Mouse (Mus musculus) embryonic facial prominence, embryonic 14.5 days (tissue): ENCODE data around the gene Ccdc78. TPM values are rescaled to one million over a fixed set of nuclear protein-coding genes. Genes with fewer than 3 reads are reported as not detected.

Experiments used
- ATAC-seq: fragments of 200-750 bp; cut with Nextera tagmentation; 2 replicates; pipeline ENCODE4 v1.8.0; 2017; ENCODE audit warnings: low read depth, moderate number of reproducible peaks, moderate TSS enrichment
- DNase-seq: peaks from one replicate; pipeline ENCODE4 v3.0.0-alpha.2; 2015; ENCODE audit warnings: low spot score
- H3K27ac ChIP-seq: fragments of 300-500 bp; sonication (generic); replicated peaks from 2 replicates; pipeline ENCODE4 v1.5.1; 2014; ENCODE audit warnings: low read depth, mild to moderate bottlenecking, low read length, moderate library complexity
- H3K27me3 ChIP-seq: fragments of 300-500 bp; sonication (generic); replicated peaks from 2 replicates; pipeline ENCODE4 v1.6.1; 2014; ENCODE audit warnings: low read length; ENCODE audit not compliant: control insufficient read depth, insufficient read depth
- H3K36me3 ChIP-seq: fragments of 300-500 bp; sonication (generic); 2 replicates; pipeline ENCODE4 v1.6.1; 2014; ENCODE audit warnings: low read length, mixed read lengths; ENCODE audit not compliant: control insufficient read depth, insufficient read depth
- H3K4me1 ChIP-seq: fragments of 300-500 bp; sonication (generic); 2 replicates; pipeline ENCODE4 v1.6.1; 2014; ENCODE audit warnings: antibody characterized with exemption, low read length; ENCODE audit not compliant: control insufficient read depth, insufficient read depth
- H3K4me2 ChIP-seq: fragments of 300-500 bp; sonication (generic); 2 replicates; pipeline ENCODE4 v1.6.1; 2014; ENCODE audit warnings: low read depth, mild to moderate bottlenecking, low read length, moderate library complexity, mixed read lengths
- H3K4me3 ChIP-seq: fragments of 300-500 bp; sonication (generic); 2 replicates; pipeline ENCODE4 v1.5.1; 2014; ENCODE audit warnings: low read depth, mild to moderate bottlenecking, low read length
- H3K9ac ChIP-seq: fragments of 300-500 bp; sonication (generic); 2 replicates; pipeline ENCODE4 v1.6.1; 2014; ENCODE audit warnings: low read depth, mild to moderate bottlenecking, low read length, moderate library complexity, mixed read lengths
- H3K9me3 ChIP-seq: fragments of 300-500 bp; sonication (generic); 2 replicates; pipeline ENCODE4 v1.6.1; 2016; ENCODE audit warnings: low read length; ENCODE audit not compliant: control insufficient read depth
- WGBS: fragments of 180-500 bp; shearing (Covaris S2); extraction: QIAGEN DNeasy Blood & Tissue Kit; methylation state at CpG from one replicate; pipeline ENCODE4 v1.1.7; 2014; 5-methylcytosine and 5-hydroxymethylcytosine counted together
- microRNA-seq: library from miRNA; unstranded; fragments of <30 nt; microRNA quantifications from one replicate; pipeline ENCODE4, GENCODE M21; 2016; ENCODE audit warnings: borderline number of aligned reads
- polyA plus RNA-seq: library from polyadenylated mRNA; unstranded; fragments of >200 nt; fragmentation: Nextera tagmentation; extraction: Ambion mirVana; gene quantifications from 2 replicates; pipeline ENCODE4 v1.2.1, GENCODE M21; 2014

Ccdc78 gene
- polyA plus RNA-seq, 1 experiment from 2014 or later = 0.65 TPM

GRCm38 (mm10) chr17:25836397-25837075, 50.2 kb downstream of the Ccdc78 start:
- peaks cover 31% of the 10 kb centered on the region for H3K36me3 ChIP-seq
- no peaks in the 10 kb centered on the region for H3K9me3 ChIP-seq
- H3K27me3 ChIP-seq = no peaks in the 10 kb centered on the region
- WGBS = 26% methylated on average over 12 of the region's 23 CpGs
- peak overlapping the region; percentile 88 for H3K4me2 ChIP-seq
- H3K4me3 ChIP-seq = peak overlapping the region; percentile 44
- no peak for DNase-seq
- ATAC-seq = no peak
- peaks cover 26% of the 10 kb centered on the region for H3K4me1 ChIP-seq
- peak overlapping the region; percentile 67 for H3K9ac ChIP-seq
- H3K27ac ChIP-seq = peak overlapping the region; percentile 44

DNA sequence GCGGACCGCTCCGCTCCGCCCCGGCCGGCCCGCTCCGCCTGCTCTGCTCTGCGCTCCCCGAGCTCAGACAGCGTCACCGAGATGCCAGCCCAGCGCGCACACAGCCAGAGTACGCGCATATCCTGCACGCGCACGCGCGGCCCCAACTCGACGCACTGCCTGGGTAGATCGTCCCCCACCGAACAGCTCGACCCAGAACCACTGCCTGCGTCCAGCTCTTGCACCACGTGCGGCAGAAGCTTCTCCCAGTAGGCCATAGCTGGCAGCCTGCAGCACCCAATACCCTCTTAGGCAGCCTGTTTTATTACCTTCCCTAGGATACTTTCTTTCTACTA, 50.7 kb downstream of the Ccdc78 start, which contains the start of gene Rhbdl1:
Gene Rhbdl1 (minus strand): TSS at position 220 of the 335 bp plus-strand sequence.
- H3K9ac ChIP-seq = peak within 1 kb of the TSS; percentile 67
- H3K9me3 ChIP-seq = no peaks in the 10 kb centered on the region
- H3K36me3 ChIP-seq = peaks cover 34% of the 10 kb centered on the region
- peaks cover 21% of the 10 kb centered on the region for H3K4me1 ChIP-seq
- peak; percentile 73 for DNase-seq
- peak within 1 kb of the TSS; percentile 88 for H3K4me2 ChIP-seq
- peak within 1 kb of the TSS; percentile 44 for H3K4me3 ChIP-seq
- peak; percentile 20; the same call in 1 of the 2 replicates for ATAC-seq
- H3K27ac ChIP-seq = peak within 1 kb of the TSS; percentile 44
- WGBS = under 1% methylated on average over 19 of the region's 29 CpGs
- no peaks in the 10 kb centered on the region for H3K27me3 ChIP-seq

- H3K4me3 ChIP-seq = peak overlapping the region; percentile 44; the same call in 1 of the 2 replicates
- DNase-seq = no peak
- ATAC-seq = no peak
- no peaks in the 10 kb centered on the region for H3K27me3 ChIP-seq
- peak overlapping the region; percentile 67 for H3K9ac ChIP-seq
- H3K36me3 ChIP-seq = peaks cover 38% of the 10 kb centered on the region
- H3K4me1 ChIP-seq = peaks cover 20% of the 10 kb centered on the region
- 34% methylated on average over 3 of the region's 3 CpGs for WGBS
- H3K4me2 ChIP-seq = peak overlapping the region; percentile 88
- no peaks in the 10 kb centered on the region for H3K9me3 ChIP-seq
- H3K27ac ChIP-seq = no peak overlapping the region; the same call in 1 of the 2 replicates
These were observed 51.2 kb downstream of the Ccdc78 start for GRCm38 (mm10) chr17:25837533-25837932.

DNA sequence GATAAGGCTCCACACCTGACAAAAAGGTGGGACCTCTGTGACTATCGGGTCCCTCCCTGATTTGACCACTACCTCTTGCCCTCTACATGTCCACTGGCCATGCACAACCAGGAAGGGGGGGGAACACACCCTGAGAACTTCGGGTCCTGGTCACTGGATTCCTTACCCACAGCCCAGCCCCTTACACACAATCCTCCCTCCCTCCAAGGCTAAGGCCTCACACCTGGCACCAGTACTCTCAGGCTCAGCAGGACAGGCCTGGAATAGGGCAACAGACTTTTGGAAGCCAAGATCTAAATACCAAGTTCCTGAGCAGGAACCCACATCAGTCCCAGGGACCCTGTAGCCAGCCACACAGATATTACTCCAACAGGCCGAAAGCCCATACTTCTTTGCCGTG, 52.5 kb downstream of the Ccdc78 start:
- no peak for DNase-seq
- Histone ChIP-seq H3K4me2 (no peak overlapping the region), H3K4me3 (no peak overlapping the region), H3K9ac (no peak overlapping the region), H3K27ac (no peak overlapping the region), H3K4me1 (peaks cover 27% of the 10 kb centered on the region), H3K36me3 (peaks cover 38% of the 10 kb centered on the region), H3K27me3 (no peaks in the 10 kb centered on the region), H3K9me3 (no peaks in the 10 kb centered on the region)
- ATAC-seq = no peak
- 87% methylated on average over 4 of the region's 4 CpGs for WGBS

GRCm38 (mm10) chr17:25839455-25840235, 53.3 kb downstream of the Ccdc78 start:
- Histone ChIP-seq H3K27ac (no peak overlapping the region), H3K36me3 (peaks cover 38% of the 10 kb centered on the region), H3K4me3 (no peak overlapping the region), H3K9ac (no peak overlapping the region), H3K4me1 (peaks cover 20% of the 10 kb centered on the region), H3K4me2 (no peak overlapping the region), H3K27me3 (no peaks in the 10 kb centered on the region), H3K9me3 (no peaks in the 10 kb centered on the region)
- ATAC-seq (no peak), DNase-seq (no peak)
- 81% methylated on average over 14 of the region's 14 CpGs for WGBS

Small RNA genes within 50 kb of the gene (microRNA-seq; reads per million reads assigned to microRNA genes)
- not detected for gene Gm25083
- not detected for gene Mir3082
- not detected for gene Mir6966

Other genes with a start within 250 kb of the Ccdc78 start
- 15.8 and 18.0 TPM in 2 replicates for gene Sox8, start 215.9 kb upstream of the Ccdc78 start, polyA plus RNA-seq
- 27.3 and 30.1 TPM in 2 replicates for gene Lmf1, start 207.5 kb upstream of the Ccdc78 start, polyA plus RNA-seq
- gene Gng13, start 69.4 kb upstream of the Ccdc78 start, polyA plus RNA-seq = 14.6 and 28.5 TPM in 2 replicates
- gene Chtf18, start 59.2 kb upstream of the Ccdc78 start, polyA plus RNA-seq = 12.9 and 15.7 TPM in 2 replicates
- 19.5 and 23.1 TPM in 2 replicates for gene Rpusd1, start 58.9 kb upstream of the Ccdc78 start, polyA plus RNA-seq
- gene Mslnl, start 50.5 kb upstream of the Ccdc78 start, polyA plus RNA-seq = 2.0 TPM in 2 replicates
- gene Msln, start 32.2 kb upstream of the Ccdc78 start, polyA plus RNA-seq = 1.7 and 9.4 TPM in 2 replicates
- gene Narfl, start 12.8 kb upstream of the Ccdc78 start, polyA plus RNA-seq = 26.9 and 27.2 TPM in 2 replicates
- 42.1 and 66.5 TPM in 2 replicates for gene Haghl, start 907 bp upstream of the Ccdc78 start, polyA plus RNA-seq
- 66.1 and 75.2 TPM in 2 replicates for gene Fam173a, start 6.3 kb downstream of the Ccdc78 start, polyA plus RNA-seq
- gene AC134908.4, start 9.1 kb downstream of the Ccdc78 start, polyA plus RNA-seq = 0.92 TPM in 1 of 2 replicates, not detected in the other
- gene Metrn, start 10.6 kb downstream of the Ccdc78 start, polyA plus RNA-seq = 10.3 and 11.1 TPM in 2 replicates
- 3.4 and 3.5 TPM in 2 replicates for gene Fbxl16, start 22.5 kb downstream of the Ccdc78 start, polyA plus RNA-seq
- 22.9 and 25.5 TPM in 2 replicates for gene Wdr24, start 37.0 kb downstream of the Ccdc78 start, polyA plus RNA-seq
- gene Jmjd8, start 42.3 kb downstream of the Ccdc78 start, polyA plus RNA-seq = 35.2 and 36.2 TPM in 2 replicates
- gene Stub1, start 46.8 kb downstream of the Ccdc78 start, polyA plus RNA-seq = 314 and 351 TPM in 2 replicates
- gene Rhbdl1, start 50.7 kb downstream of the Ccdc78 start, polyA plus RNA-seq = 2.8 and 3.3 TPM in 2 replicates
- 1.4 and 1.6 TPM in 2 replicates for gene Gm20683, start 55.2 kb downstream of the Ccdc78 start, polyA plus RNA-seq
- 12.0 and 13.0 TPM in 2 replicates for gene Rhot2, start 58.3 kb downstream of the Ccdc78 start, polyA plus RNA-seq
- 17.6 and 19.8 TPM in 2 replicates for gene Wdr90, start 74.9 kb downstream of the Ccdc78 start, polyA plus RNA-seq
- 25.7 and 36.7 TPM in 2 replicates for gene Mcrip2, start 82.2 kb downstream of the Ccdc78 start, polyA plus RNA-seq
- gene Mettl26, start 88.5 kb downstream of the Ccdc78 start, polyA plus RNA-seq = 40.6 and 44.1 TPM in 2 replicates
- 0.42 and 0.48 TPM in 2 replicates for gene Wfikkn1, start 94.3 kb downstream of the Ccdc78 start, polyA plus RNA-seq
- 17.1 and 19.7 TPM in 2 replicates for gene Rab40c, start 133.1 kb downstream of the Ccdc78 start, polyA plus RNA-seq
- 51.8 and 52.2 TPM in 2 replicates for gene Pigq, start 158.4 kb downstream of the Ccdc78 start, polyA plus RNA-seq
- gene Nhlrc4, start 158.4 kb downstream of the Ccdc78 start, polyA plus RNA-seq = 0.99 TPM in 1 of 2 replicates, not detected in the other
- gene A930017K11Rik, start 166.0 kb downstream of the Ccdc78 start, polyA plus RNA-seq = 0.16 TPM in 1 of 2 replicates, not detected in the other
- 25.2 and 25.8 TPM in 2 replicates for gene Capn15, start 199.2 kb downstream of the Ccdc78 start, polyA plus RNA-seq